Mouse (Mus musculus) erythroblast, embryonic 14.5 days (primary cell): Measurements from ENCODE around the gene Usp20.

Experiments used
- GATA1 ChIP-seq: IDR thresholded peaks from 2 replicates; pipeline ENCODE4 v1.6.1; 2012; ENCODE audit warnings: low read length, inconsistent platforms, mixed read lengths
- TAL1 ChIP-seq: IDR thresholded peaks from 3 replicates; pipeline ENCODE4 v1.6.1; 2012; ENCODE audit warnings: low read length, inconsistent platforms, mixed read lengths

- no peak for TF ChIP-seq GATA1
- TF ChIP-seq TAL1 = no peak
These were observed 29.1 kb upstream of the Usp20 start, which contains the start of gene Tor1b for GRCm38 (mm10) chr2:30952824-30953490.
